Mouse (Mus musculus): ENCODE measurements around the gene Olfr1386.
"Not testable (repeated sequence)": the region's sequence is repeated elsewhere in the genome, so short reads cannot be mapped to it uniquely, and the experiment has no call there.

The Olfr1386 gene

GRCm38 (mm10) chr11:49464746-49465145 is at the start of gene Olfr1386:
Gene Olfr1386 (plus strand): TSS chr11:49465046.
- not testable (repeated sequence) for ATAC-seq (ENCODE audit: insufficient number of reproducible peaks, low FRiP score, low TSS enrichment)

GRCm38 (mm10) chr11:49422767-49423166 is 42.1 kb upstream of the Olfr1386 start, which contains the start of gene Olfr1389:
Gene Olfr1389 (plus strand): TSS chr11:49423067.
- no peak for ATAC-seq (ENCODE audit: insufficient number of reproducible peaks, low FRiP score, low TSS enrichment)

- ATAC-seq (ENCODE audit: insufficient number of reproducible peaks, low FRiP score, low TSS enrichment): no peak
These were observed 39.5 kb upstream of the Olfr1386 start for GRCm38 (mm10) chr11:49425257-49425927.

- ATAC-seq (ENCODE audit: insufficient number of reproducible peaks, low FRiP score, low TSS enrichment): no peak
These were observed 35.2 kb upstream of the Olfr1386 start for GRCm38 (mm10) chr11:49429641-49430040.

- ATAC-seq (ENCODE audit: insufficient number of reproducible peaks, low FRiP score, low TSS enrichment): no peak
These were observed 28.4 kb upstream of the Olfr1386 start, which contains the start of gene Olfr1388 for GRCm38 (mm10) chr11:49436411-49436810. Gene Olfr1388 (plus strand): TSS chr11:49436624.

- no peak for ATAC-seq (ENCODE audit: insufficient number of reproducible peaks, low FRiP score, low TSS enrichment)
These were observed 9.8 kb upstream of the Olfr1386 start, which contains the start of gene Olfr1387 for GRCm38 (mm10) chr11:49455043-49455442. Gene Olfr1387 (plus strand): TSS chr11:49455343.

- no peak for ATAC-seq (ENCODE audit: insufficient number of reproducible peaks, low FRiP score, low TSS enrichment)
These were observed 21.1 kb downstream of the Olfr1386 start for GRCm38 (mm10) chr11:49485973-49486372.

GRCm38 (mm10) chr11:49488770-49489169 is 23.9 kb downstream of the Olfr1386 start, which contains the start of gene Olfr1385:
Gene Olfr1385 (plus strand): TSS chr11:49489070.
- ATAC-seq (ENCODE audit: insufficient number of reproducible peaks, low FRiP score, low TSS enrichment): not testable (repeated sequence)

- no peak for ATAC-seq (ENCODE audit: insufficient number of reproducible peaks, low FRiP score, low TSS enrichment)
These were observed 53.2 kb downstream of the Olfr1386 start for GRCm38 (mm10) chr11:49518086-49518485.

- no peak for ATAC-seq (ENCODE audit: insufficient number of reproducible peaks, low FRiP score, low TSS enrichment)
These were observed 54.5 kb downstream of the Olfr1386 start, which contains the start of gene Olfr1383 for GRCm38 (mm10) chr11:49519348-49519747. Gene Olfr1383 (plus strand): TSS chr11:49519648.
